Mouse (Mus musculus): Measurements from ENCODE around the gene Gm48552. TPM values are rescaled to one million over a fixed set of nuclear protein-coding genes. Genes with fewer than 3 reads are reported as not detected.

The Gm48552 gene
- polyA plus RNA-seq, 1 experiment from 2014 or later: 2.9 TPM

DNA sequence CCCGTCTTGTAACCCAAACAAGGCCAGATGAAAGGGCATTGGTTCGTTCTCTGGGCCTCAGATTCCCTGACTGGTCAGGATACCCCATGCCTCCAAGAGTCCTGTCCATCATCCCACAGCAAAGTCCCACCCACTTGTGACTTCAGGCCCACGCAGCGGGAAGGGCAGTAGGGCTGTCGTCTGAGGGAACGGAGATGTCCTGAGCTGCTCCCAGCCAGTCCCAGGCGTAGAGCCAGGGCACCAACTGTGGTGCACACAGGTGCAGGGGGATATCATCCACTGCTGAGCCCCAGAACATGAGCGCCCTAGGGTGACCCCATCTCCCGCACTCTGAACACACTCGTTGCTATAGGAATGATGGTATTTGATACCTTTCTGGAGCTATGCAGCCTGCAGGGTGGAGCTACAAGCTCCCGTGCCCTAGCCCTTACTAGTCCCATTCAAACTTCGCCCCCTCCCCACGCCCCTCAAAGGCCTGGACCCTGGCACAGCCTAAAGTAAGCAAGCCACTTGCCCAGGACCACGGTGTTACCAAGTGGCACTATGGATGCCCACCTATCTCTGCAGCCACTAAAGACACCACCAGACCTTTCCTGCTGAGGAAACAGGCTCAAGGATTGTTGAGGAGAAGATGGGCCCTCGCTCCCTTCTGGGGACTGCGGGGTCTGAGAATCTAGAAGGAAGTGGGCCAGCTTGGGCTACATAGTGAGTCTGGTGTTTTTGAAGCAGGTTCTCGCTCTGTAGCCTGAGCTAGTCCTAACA, 26.9 kb downstream of the Gm48552 start:
- 70% methylated on average over 17 of the region's 17 CpGs for WGBS
- Histone ChIP-seq H3K9ac (replicated peaks; ENCODE audit: low read length) (no peak overlapping the region), H3K4me1 (ENCODE audit: control insufficient read depth, insufficient read depth, low read length) (peaks cover 28% of the 10 kb centered on the region), H3K9me3 (ENCODE audit: control insufficient read depth, low read length) (no peaks in the 10 kb centered on the region), H3K27me3 (ENCODE audit: control insufficient read depth, insufficient read depth, low read length) (no peaks in the 10 kb centered on the region), H3K4me3 (replicated peaks; ENCODE audit: low read depth, low read length) (no peak overlapping the region), H3K4me2 (ENCODE audit: low read length) (no peak overlapping the region), H3K27ac (replicated peaks; ENCODE audit: low read depth, low read length) (no peak overlapping the region), H3K36me3 (ENCODE audit: control insufficient read depth, insufficient read depth, low read length) (0 out of 2 replicates have a peak, but pooled peaks cover 2% of the 10 kb centered on the region)
- DNase-seq (no peak), ATAC-seq (ENCODE audit: low FRiP score, low TSS enrichment) (no peak)

DNA sequence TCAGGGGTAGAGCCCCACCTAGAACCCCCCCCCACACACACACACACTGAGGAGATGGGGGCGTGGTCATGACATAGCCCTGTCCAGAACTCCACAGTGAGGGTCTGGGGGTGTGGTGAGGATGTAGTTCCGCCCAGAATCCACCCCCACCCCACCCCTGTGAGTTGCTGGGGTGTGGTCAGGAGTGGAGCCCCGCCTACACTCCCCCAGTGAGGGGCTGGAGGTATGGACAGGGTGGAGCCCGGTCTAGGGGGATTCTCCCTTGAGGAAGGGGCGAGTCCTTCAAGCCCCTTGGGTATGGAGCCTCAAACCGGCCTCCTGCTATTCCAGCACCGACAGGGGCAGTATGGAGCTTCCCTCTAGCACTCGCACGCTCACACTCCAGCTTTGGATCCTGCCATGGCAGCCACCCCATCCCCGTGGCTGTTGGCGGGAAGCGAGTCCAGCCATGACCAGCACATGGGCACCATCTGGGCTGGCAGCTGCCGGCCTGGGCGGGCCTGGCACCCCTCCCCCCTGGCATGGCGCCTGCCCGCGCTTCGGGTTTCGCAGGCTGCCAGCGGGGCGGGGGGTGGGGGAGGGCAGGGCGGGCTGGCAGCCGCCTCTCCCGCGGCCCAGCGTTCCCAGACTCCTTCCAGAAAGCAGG, 27.9 kb downstream of the Gm48552 start:
- H3K4me3 ChIP-seq (replicated peaks; ENCODE audit: low read depth, low read length): peak overlapping the region; percentile 23
- no peaks in the 10 kb centered on the region for H3K27me3 ChIP-seq (ENCODE audit: control insufficient read depth, insufficient read depth, low read length)
- ATAC-seq (ENCODE audit: low FRiP score, low TSS enrichment) (peak; percentile 55), DNase-seq (peak; percentile 82)
- peak overlapping the region; percentile 40; the same call in 1 of the 2 replicates for H3K9ac ChIP-seq (replicated peaks; ENCODE audit: low read length)
- 0 out of 2 replicates have a peak, but pooled peaks cover 2% of the 10 kb centered on the region for H3K36me3 ChIP-seq (ENCODE audit: control insufficient read depth, insufficient read depth, low read length)
- whole genome bisulfite sequencing: 1% methylated on average over 24 of the region's 26 CpGs
- peak overlapping the region; percentile 20; the same call in 1 of the 2 replicates for H3K27ac ChIP-seq (replicated peaks; ENCODE audit: low read depth, low read length)
- H3K9me3 ChIP-seq (ENCODE audit: control insufficient read depth, low read length): no peaks in the 10 kb centered on the region
- peak overlapping the region; percentile 53 for H3K4me2 ChIP-seq (ENCODE audit: low read length)
- H3K4me1 ChIP-seq (ENCODE audit: control insufficient read depth, insufficient read depth, low read length): peaks cover 26% of the 10 kb centered on the region

DNA sequence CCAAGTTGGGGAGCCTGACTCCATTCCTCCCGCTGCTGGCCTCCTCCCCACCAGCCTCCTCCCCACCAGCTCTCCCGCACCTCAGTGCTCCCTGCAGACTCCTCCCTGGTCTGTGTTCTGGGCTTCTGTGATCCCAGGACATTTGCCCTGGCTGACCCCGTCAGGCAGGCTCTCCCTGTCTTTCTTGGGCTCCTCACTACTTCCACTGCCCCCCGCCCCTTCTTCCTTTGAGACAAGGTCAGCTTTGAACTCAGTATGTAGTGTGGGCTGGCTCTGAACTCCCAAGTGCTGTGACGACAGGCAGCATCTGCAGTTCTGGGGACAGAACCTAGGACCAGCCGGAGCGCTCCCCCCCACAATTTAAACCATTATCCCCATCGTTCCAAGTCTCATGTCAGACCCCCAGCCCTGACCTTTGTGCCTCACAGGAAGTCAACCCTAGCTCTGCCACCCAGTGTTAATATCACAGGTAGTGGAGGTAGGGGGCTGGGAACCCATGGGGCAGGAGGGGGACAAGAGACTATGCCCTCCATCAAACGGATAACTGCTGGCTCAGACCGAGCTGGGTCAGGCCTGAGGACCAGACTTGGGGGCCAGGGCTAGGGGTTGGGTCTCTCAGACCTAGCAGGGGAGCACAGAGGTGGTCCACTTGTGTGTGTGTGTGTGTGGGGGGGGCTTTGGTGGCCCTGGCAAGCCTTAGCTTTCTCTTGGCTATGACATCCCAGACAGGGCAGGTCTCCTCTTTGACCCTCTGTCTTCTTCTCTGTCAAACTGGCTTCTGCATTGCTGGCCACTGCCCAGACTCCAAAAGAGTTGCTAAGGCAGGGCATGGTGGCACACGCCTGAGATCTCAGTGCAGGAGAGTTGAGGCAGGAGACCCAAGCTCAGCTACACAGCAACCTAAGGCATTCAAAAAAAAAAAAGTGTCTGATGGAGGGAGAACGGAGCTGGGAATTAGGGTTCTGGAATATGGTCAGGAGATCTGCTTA, 28.7 kb downstream of the Gm48552 start:
- ATAC-seq (ENCODE audit: low FRiP score, low TSS enrichment): no peak
- Histone ChIP-seq H3K9me3 (ENCODE audit: control insufficient read depth, low read length) (no peaks in the 10 kb centered on the region), H3K27ac (replicated peaks; ENCODE audit: low read depth, low read length) (peak overlapping the region; percentile 20; the same call in 1 of the 2 replicates), H3K9ac (replicated peaks; ENCODE audit: low read length) (peak overlapping the region; percentile 40; the same call in 1 of the 2 replicates), H3K4me3 (replicated peaks; ENCODE audit: low read depth, low read length) (peak overlapping the region; percentile 23), H3K4me1 (ENCODE audit: control insufficient read depth, insufficient read depth, low read length) (peaks cover 23% of the 10 kb centered on the region), H3K4me2 (ENCODE audit: low read length) (peak overlapping the region; percentile 53), H3K27me3 (ENCODE audit: control insufficient read depth, insufficient read depth, low read length) (no peaks in the 10 kb centered on the region), H3K36me3 (ENCODE audit: control insufficient read depth, insufficient read depth, low read length) (0 out of 2 replicates have a peak, but pooled peaks cover 2% of the 10 kb centered on the region)
- DNase-seq: no peak
- 50% methylated on average over 12 of the region's 12 CpGs for WGBS

DNA sequence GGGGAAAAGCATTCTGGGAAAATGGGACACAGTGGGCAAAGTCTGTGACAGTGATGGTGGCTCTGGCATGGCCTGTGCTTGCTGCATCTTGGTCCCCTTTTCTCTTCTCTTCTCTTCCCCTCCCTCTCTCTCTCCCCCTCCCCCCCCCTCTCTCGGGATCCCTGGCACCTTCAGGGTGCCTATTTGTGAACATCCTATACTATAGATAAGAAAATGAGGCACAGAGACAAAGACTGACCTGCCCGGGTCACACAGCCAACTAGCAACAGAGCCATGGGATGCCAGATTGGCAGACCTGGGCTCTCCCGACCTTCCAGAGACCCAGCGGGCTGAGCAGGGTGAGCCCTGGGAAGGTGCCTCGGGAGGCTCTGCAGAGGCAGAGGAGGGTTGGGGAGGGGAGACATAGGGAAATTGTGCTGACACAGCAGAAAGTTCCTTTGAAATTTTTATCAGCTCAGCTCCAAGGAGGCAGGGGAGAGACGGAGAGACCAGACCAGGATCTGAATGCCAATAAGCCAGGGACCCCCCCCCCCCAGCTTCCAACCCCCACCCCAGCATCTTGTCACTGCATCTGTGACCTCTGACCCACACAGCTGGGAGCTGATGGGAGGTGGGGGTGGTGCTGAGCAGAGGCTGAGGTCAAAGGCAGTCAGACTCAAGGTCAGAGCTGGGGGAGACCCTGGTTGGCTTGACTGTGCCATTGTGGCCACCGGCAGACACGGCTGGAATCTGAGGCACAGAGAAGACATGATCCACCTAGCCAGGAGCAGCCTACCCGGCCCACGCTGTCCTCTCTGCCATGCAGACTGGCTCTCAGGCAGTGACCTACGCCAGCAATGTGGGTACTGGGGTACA, 29.6 kb downstream of the Gm48552 start:
- Histone ChIP-seq H3K4me2 (ENCODE audit: low read length) (no peak overlapping the region), H3K36me3 (ENCODE audit: control insufficient read depth, insufficient read depth, low read length) (0 out of 2 replicates have a peak, but pooled peaks cover 2% of the 10 kb centered on the region), H3K27me3 (ENCODE audit: control insufficient read depth, insufficient read depth, low read length) (no peaks in the 10 kb centered on the region), H3K4me3 (replicated peaks; ENCODE audit: low read depth, low read length) (no peak overlapping the region), H3K9ac (replicated peaks; ENCODE audit: low read length) (no peak overlapping the region; the same call in none of the 2 replicates), H3K27ac (replicated peaks; ENCODE audit: low read depth, low read length) (0 out of 2 replicates have a peak overlapping the region, but pooled peaks have one; percentile 26), H3K9me3 (ENCODE audit: control insufficient read depth, low read length) (no peaks in the 10 kb centered on the region), H3K4me1 (ENCODE audit: control insufficient read depth, insufficient read depth, low read length) (peaks cover 23% of the 10 kb centered on the region)
- WGBS: 42% methylated on average over 11 of the region's 11 CpGs
- DNase-seq: no peak
- no peak for ATAC-seq (ENCODE audit: low FRiP score, low TSS enrichment)

DNA sequence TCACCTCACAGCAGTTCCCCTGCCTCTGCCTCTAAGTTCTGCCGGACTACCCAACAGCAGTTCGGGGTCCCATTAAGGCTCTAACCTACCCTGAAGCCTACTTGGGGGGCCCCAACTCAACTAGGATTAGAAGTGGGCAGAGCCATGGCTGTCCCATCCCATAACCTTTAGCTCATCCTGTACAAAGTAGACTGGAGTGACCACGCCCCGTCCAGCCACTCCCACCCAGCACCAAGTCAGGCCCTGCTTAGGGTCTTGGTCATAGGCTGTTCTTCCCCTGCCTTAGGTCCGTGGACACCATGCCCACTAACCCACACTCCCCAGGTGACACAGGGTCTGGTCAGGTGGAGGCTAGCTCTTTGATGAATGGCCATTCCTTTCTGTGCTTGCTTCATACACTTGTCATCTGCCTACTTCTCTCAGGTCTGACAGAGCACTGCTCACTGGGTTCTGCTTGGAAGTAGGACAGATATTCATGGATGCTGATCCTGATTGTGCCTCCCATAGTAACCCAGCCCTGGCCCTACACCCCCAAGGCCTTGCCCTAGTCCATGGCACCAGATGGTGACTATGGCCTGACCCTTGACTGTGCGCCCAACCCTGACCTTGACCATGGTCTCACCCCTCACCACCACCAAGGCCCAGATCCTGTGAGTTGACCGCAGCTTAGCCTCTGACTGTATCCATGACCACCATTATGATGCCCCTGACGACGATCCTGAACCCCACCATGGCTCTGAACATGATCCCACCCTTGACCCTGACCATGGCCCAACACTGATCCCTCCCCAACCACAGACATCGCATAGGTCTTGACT, 30.5 kb downstream of the Gm48552 start:
- DNase-seq: no peak
- Histone ChIP-seq H3K27me3 (ENCODE audit: control insufficient read depth, insufficient read depth, low read length) (no peaks in the 10 kb centered on the region), H3K9me3 (ENCODE audit: control insufficient read depth, low read length) (no peaks in the 10 kb centered on the region), H3K9ac (replicated peaks; ENCODE audit: low read length) (no peak overlapping the region), H3K27ac (replicated peaks; ENCODE audit: low read depth, low read length) (0 out of 2 replicates have a peak overlapping the region, but pooled peaks have one; percentile 26), H3K36me3 (ENCODE audit: control insufficient read depth, insufficient read depth, low read length) (0 out of 2 replicates have a peak, but pooled peaks cover 2% of the 10 kb centered on the region), H3K4me1 (ENCODE audit: control insufficient read depth, insufficient read depth, low read length) (peaks cover 20% of the 10 kb centered on the region), H3K4me3 (replicated peaks; ENCODE audit: low read depth, low read length) (no peak overlapping the region), H3K4me2 (ENCODE audit: low read length) (no peak overlapping the region)
- no peak for ATAC-seq (ENCODE audit: low FRiP score, low TSS enrichment)
- 91% methylated on average over 10 of the region's 10 CpGs for WGBS

DNA sequence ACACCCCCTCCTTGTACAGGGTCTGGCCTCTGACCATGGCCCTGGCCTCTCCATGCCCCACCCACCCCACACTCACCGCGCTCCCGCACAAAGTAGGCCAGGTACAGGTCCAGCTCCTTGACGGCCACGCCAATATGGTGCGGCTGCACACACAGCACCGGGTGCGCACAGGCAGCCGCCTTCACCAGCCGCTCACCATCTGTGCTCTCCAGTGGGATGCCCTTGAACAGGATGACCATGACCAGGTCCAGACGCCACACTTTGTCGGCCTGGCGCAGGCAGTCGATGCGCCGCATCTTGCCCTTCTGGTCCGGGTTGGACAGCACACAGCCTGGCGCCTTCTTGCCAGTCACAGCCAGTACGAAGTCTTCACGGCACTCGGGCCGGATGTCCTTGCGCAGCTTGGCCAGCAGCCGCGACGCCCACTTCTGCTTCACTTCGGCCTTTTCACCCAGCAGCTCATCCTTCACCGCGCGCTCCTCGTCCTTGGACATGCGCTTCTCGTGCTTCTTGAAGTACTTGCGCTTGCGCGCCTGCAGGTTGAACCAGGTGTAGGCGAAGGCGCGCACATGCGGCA, 31.5 kb downstream of the Gm48552 start:
- peaks cover 26% of the 10 kb centered on the region for H3K4me1 ChIP-seq (ENCODE audit: control insufficient read depth, insufficient read depth, low read length)
- ATAC-seq (ENCODE audit: low FRiP score, low TSS enrichment): no peak
- H3K27ac ChIP-seq (replicated peaks; ENCODE audit: low read depth, low read length): no peak overlapping the region
- H3K4me2 ChIP-seq (ENCODE audit: low read length): no peak overlapping the region
- peaks cover 3% of the 10 kb centered on the region; the same call in 1 of the 2 replicates for H3K27me3 ChIP-seq (ENCODE audit: control insufficient read depth, insufficient read depth, low read length)
- H3K4me3 ChIP-seq (replicated peaks; ENCODE audit: low read depth, low read length): no peak overlapping the region
- H3K36me3 ChIP-seq (ENCODE audit: control insufficient read depth, insufficient read depth, low read length): 0 out of 2 replicates have a peak, but pooled peaks cover 2% of the 10 kb centered on the region
- WGBS: 87% methylated on average over 40 of the region's 40 CpGs
- H3K9ac ChIP-seq (replicated peaks; ENCODE audit: low read length): no peak overlapping the region
- H3K9me3 ChIP-seq (ENCODE audit: control insufficient read depth, low read length): no peaks in the 10 kb centered on the region
- no peak for DNase-seq

All from midbrain, embryonic 14.5 days (tissue).